Mouse (Mus musculus): Measurements from ENCODE around the gene Ctss. TPM values are rescaled to one million over a fixed set of nuclear protein-coding genes. Genes with fewer than 3 reads are reported as not detected.

Gene Ctss
- 68.2 and 83.0 TPM in 2 replicates for polyA plus RNA-seq (2012; rRNA removed)

- peak; percentile 73 for DNase-seq (ENCODE audit: low read depth, low spot score)
- 25% methylated on average over 8 of the region's 8 CpGs for WGBS
These were observed at the start of gene Ctss for GRCm38 (mm10) chr3:95526622-95527211. Gene Ctss (plus strand): TSS chr3:95526786.

- WGBS: 97% methylated on average over 1 of the region's 1 CpGs
- DNase-seq (ENCODE audit: low read depth, low spot score): no peak
These were observed 47.6 kb upstream of the Ctss start for GRCm38 (mm10) chr3:95478966-95479365.

GRCm38 (mm10) chr3:95486421-95486820, 40.2 kb upstream of the Ctss start:
- DNase-seq (ENCODE audit: low read depth, low spot score): no peak
- 62% methylated on average over 2 of the region's 2 CpGs for WGBS

GRCm38 (mm10) chr3:95488679-95489078, 37.9 kb upstream of the Ctss start:
- DNase-seq (ENCODE audit: low read depth, low spot score): no peak
- 96% methylated on average over 3 of the region's 3 CpGs for WGBS

GRCm38 (mm10) chr3:95490238-95490637, 36.3 kb upstream of the Ctss start:
- DNase-seq (ENCODE audit: low read depth, low spot score): no peak

GRCm38 (mm10) chr3:95494342-95494741, 32.2 kb upstream of the Ctss start:
- no peak for DNase-seq (ENCODE audit: low read depth, low spot score)
- 54% methylated on average over 6 of the region's 6 CpGs for WGBS

More at GRCm38 (mm10) chr3:95490238-95490637, 36.3 kb upstream of the Ctss start:
- WGBS: 99% methylated on average over 2 of the region's 2 CpGs

GRCm38 (mm10) chr3:95498229-95498628, 28.4 kb upstream of the Ctss start:
- 38% methylated on average over 2 of the region's 2 CpGs for WGBS

GRCm38 (mm10) chr3:95499024-95499423, 27.6 kb upstream of the Ctss start, which contains the start of gene Ctsk:
Gene Ctsk (plus strand): TSS chr3:95499256.
- DNase-seq (ENCODE audit: low read depth, low spot score): no peak
- 72% methylated on average over 7 of the region's 7 CpGs for WGBS

More at GRCm38 (mm10) chr3:95498229-95498628, 28.4 kb upstream of the Ctss start:
- DNase-seq (ENCODE audit: low read depth, low spot score): no peak

GRCm38 (mm10) chr3:95499496-95500140, 27.0 kb upstream of the Ctss start:
- no peak for DNase-seq (ENCODE audit: low read depth, low spot score)
- 48% methylated on average over 10 of the region's 10 CpGs for WGBS

GRCm38 (mm10) chr3:95502312-95502711, 24.3 kb upstream of the Ctss start:
- DNase-seq (ENCODE audit: low read depth, low spot score): no peak
- whole genome bisulfite sequencing: 65% methylated on average over 2 of the region's 2 CpGs

- no peak for DNase-seq (ENCODE audit: low read depth, low spot score)
- 67% methylated on average over 6 of the region's 6 CpGs for WGBS
These were observed 17.2 kb upstream of the Ctss start for GRCm38 (mm10) chr3:95509348-95509747.

- 43% methylated on average over 9 of the region's 9 CpGs for WGBS
- no peak for DNase-seq (ENCODE audit: low read depth, low spot score)
These were observed 14.9 kb upstream of the Ctss start for GRCm38 (mm10) chr3:95511611-95512180.

GRCm38 (mm10) chr3:95516614-95517041, 10.0 kb upstream of the Ctss start:
- WGBS: 89% methylated on average over 3 of the region's 3 CpGs
- DNase-seq (ENCODE audit: low read depth, low spot score): no peak

GRCm38 (mm10) chr3:95517493-95517898, 9.1 kb upstream of the Ctss start:
- DNase-seq (ENCODE audit: low read depth, low spot score): peak; percentile 64
- WGBS: 4% methylated on average over 10 of the region's 10 CpGs

GRCm38 (mm10) chr3:95518891-95519290, 7.7 kb upstream of the Ctss start:
- DNase-seq (ENCODE audit: low read depth, low spot score): no peak
- 73% methylated on average over 7 of the region's 7 CpGs for WGBS

- WGBS: 42% methylated on average over 2 of the region's 2 CpGs
- DNase-seq (ENCODE audit: low read depth, low spot score): no peak
These were observed 7.3 kb upstream of the Ctss start for GRCm38 (mm10) chr3:95519315-95519714.

GRCm38 (mm10) chr3:95520100-95520499, 6.5 kb upstream of the Ctss start:
- DNase-seq (ENCODE audit: low read depth, low spot score): no peak

GRCm38 (mm10) chr3:95521168-95521567, 5.4 kb upstream of the Ctss start:
- 84% methylated on average over 10 of the region's 10 CpGs for WGBS
- DNase-seq (ENCODE audit: low read depth, low spot score): no peak

More at GRCm38 (mm10) chr3:95520100-95520499, 6.5 kb upstream of the Ctss start:
- WGBS: 87% methylated on average over 3 of the region's 3 CpGs

- DNase-seq (ENCODE audit: low read depth, low spot score): no peak
- WGBS: 23% methylated on average over 3 of the region's 3 CpGs
These were observed 2.9 kb upstream of the Ctss start for GRCm38 (mm10) chr3:95523662-95524061.

GRCm38 (mm10) chr3:95524673-95525072, 1.9 kb upstream of the Ctss start:
- WGBS: 27% methylated on average over 2 of the region's 2 CpGs
- DNase-seq (ENCODE audit: low read depth, low spot score): peak; percentile 82

GRCm38 (mm10) chr3:95526111-95526510, 475 bp upstream of the Ctss start:
- no peak for DNase-seq (ENCODE audit: low read depth, low spot score)
